Mouse (Mus musculus) heart, embryonic 13.5 days (tissue): ENCODE measurements around the gene Folh1. TPM values are rescaled to one million over a fixed set of nuclear protein-coding genes. Genes with fewer than 3 reads are reported as not detected.

Experiments used
- polyA plus RNA-seq: library from polyadenylated mRNA; unstranded; fragments of >200 nt; fragmentation: Nextera tagmentation; extraction: Ambion mirVana; gene quantifications from 2 replicates; pipeline ENCODE4 v1.2.1, GENCODE M21; 2015

Gene Folh1
- polyA plus RNA-seq, 1 experiment from 2014 or later = 0.05 TPM

Other genes starting within 250 kb of the Folh1 start
- gene Olfr295, start 192.1 kb downstream of the Folh1 start, polyA plus RNA-seq = not detected in 2 replicates
- not detected in 2 replicates for gene Olfr294, start 159.3 kb downstream of the Folh1 start, polyA plus RNA-seq
- gene Olfr293, start 126.9 kb downstream of the Folh1 start, polyA plus RNA-seq = not detected in 2 replicates
- not detected in 2 replicates for gene Olfr292, start 87.6 kb downstream of the Folh1 start, polyA plus RNA-seq
- not detected in 2 replicates for gene Vmn2r77, start 19.1 kb upstream of the Folh1 start, polyA plus RNA-seq
- not detected in 2 replicates for gene Vmn2r78, start 139.2 kb upstream of the Folh1 start, polyA plus RNA-seq
- not detected in 2 replicates for gene Vmn2r79, start 220.2 kb upstream of the Folh1 start, polyA plus RNA-seq